Mouse (Mus musculus): Measurements from ENCODE around the gene Farp1.

GRCm38 (mm10) chr14:121144496-121144895 lies 109.5 kb downstream of the Farp1 start:
- TF ChIP-seq CTCF (IDR thresholded peaks at IDR 0.05; ENCODE audit: low read depth, low read length) (no peak), POLR2A (IDR thresholded peaks at IDR 0.05; ENCODE audit: extremely low read depth, insufficient read depth, low read length) (no peak)
